Mouse (Mus musculus): Measurements from ENCODE around the gene Ppef2.

DNA sequence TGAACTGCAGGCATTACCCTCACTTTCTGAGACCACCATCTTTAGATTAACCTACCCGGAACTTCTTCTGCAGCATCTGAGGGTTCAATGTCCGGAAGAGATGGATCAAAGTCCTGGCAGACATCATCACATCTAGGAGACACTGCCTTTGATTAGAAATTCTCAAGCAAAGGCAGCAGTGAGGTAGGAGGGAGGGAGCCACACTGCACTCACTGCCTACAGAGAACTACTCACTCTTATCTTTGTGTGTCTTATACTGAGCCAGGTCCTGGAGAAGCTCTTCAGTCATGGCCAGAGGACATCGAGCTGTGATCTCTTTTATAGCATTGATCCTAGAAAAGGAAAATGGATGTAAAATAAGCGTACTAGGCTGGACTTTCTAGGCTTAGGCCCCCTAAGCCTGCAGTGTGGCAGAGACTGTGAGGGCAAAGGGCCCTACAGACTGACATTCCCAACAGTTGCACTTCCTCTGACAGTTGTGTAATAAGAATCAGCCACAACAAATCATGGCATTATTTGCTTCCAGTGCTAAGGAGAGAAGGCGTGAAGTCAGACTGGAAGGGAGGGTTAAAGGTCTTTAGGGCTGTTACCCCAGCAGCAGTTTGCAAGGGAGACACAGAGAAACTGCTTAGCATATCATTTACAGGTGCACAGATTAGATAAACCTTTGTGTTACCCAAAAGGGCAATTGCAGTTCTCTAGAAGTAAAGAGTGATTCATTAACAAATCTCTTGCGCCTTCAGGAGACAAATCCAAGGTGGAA is 35.8 kb upstream of the Ppef2 start:
- TF ChIP-seq GATA1 (IDR thresholded peaks at IDR 0.05; ENCODE audit: borderline replicate concordance, low read length) (no peak), FLI1 (IDR thresholded peaks at IDR 0.05; ENCODE audit: low read length) (no peak)
